Mouse (Mus musculus) testis, adult 2 months (tissue): ENCODE measurements around the gene Tmcc3.

ENCODE experiments used
- CTCF ChIP-seq: fragments of 200-500 bp; IDR thresholded peaks from 2 replicates; pipeline ENCODE4 v1.5.1; 2012; ENCODE audit warnings: low read depth, mild to moderate bottlenecking, inconsistent platforms, low read length, moderate library complexity; ENCODE audit not compliant: control insufficient read depth, insufficient read depth, insufficient replicate concordance
- POLR2A ChIP-seq: fragments of 200-500 bp; IDR thresholded peaks from 2 replicates; pipeline ENCODE4 v1.6.1; 2012; ENCODE audit warnings: low read depth, mild to moderate bottlenecking, inconsistent platforms, low read length, moderate library complexity; ENCODE audit not compliant: control insufficient read depth

DNA sequence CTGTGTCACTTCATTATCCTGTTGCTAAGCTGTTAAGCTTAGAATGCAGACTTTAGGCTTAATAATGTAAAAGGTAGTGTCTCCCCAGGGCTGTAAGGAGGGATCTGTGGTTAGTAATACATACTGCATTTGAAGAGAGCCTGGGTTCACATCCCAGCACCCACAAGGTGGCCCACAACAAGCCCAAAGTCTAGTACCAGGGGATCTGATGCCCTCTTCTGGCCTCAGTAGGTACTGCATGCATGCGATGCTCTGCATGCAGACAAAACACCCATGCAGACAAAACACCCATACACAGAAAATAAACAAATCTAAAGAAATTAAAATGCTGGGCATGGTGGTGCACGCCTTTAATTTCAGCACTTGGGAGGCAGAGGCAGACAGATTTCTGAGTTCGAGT is 149.6 kb downstream of the Tmcc3 start:
- peak; percentile 75; the same call in 1 of the 2 replicates for TF ChIP-seq CTCF
- TF ChIP-seq POLR2A: no peak
